ENCODE assay signal across 8 mouse cellular contexts in genomic region chrX:135838521-135839360, GRCm38 (mm10). TPM values are rescaled to one million over a fixed set of nuclear protein-coding genes. Genes with fewer than 3 reads are reported as not detected.
DNase-seq lines count a peak whose midpoint lies in the region; ATAC-seq and TF ChIP-seq lines count a peak whose summit lies in the region.
"Not testable (repeated sequence)": the region's sequence is repeated elsewhere in the genome, so short reads cannot be mapped to it uniquely, and the experiment has no call there.

Gene Gprasp2 (plus strand): TSS chrX:135839034.

- not testable (repeated sequence) for H3K27me3 ChIP-seq in forebrain, embryonic 13.5 days; heart, embryonic 16.5 days (ENCODE audit: control insufficient read depth, insufficient read depth, low read length); kidney, postnatal 0 days (ENCODE audit: insufficient read depth, low read length); limb, embryonic 14.5 days (ENCODE audit: control insufficient read depth, insufficient read depth, low read length); midbrain, embryonic 14.5 days (ENCODE audit: control insufficient read depth, insufficient read depth, low read length); spleen, adult 2 months (ENCODE audit: control insufficient read depth, insufficient read depth, low read length)

- H3K9ac ChIP-seq in forebrain, embryonic 13.5 days: peak within 1 kb of the TSS; percentile 73
- peak within 1 kb of the TSS; percentile 69 for H3K9ac ChIP-seq in heart, embryonic 16.5 days (ENCODE audit: low read length)
- not testable (repeated sequence) for H3K9ac ChIP-seq in kidney, postnatal 0 days (ENCODE audit: low read depth, low read length)
- H3K9ac ChIP-seq in limb, embryonic 14.5 days (ENCODE audit: low read depth, low read length, severe bottlenecking): peak within 1 kb of the TSS; percentile 38
- peak within 1 kb of the TSS; percentile 60 for H3K9ac ChIP-seq in midbrain, embryonic 14.5 days (replicated peaks; ENCODE audit: low read length)

- TF ChIP-seq CTCF in kidney, postnatal 0 days (IDR thresholded peaks at IDR 0.05; ENCODE audit: low read depth); spleen, adult 2 months (IDR thresholded peaks at IDR 0.05; ENCODE audit: extremely low read depth, insufficient read depth, insufficient read length, insufficient replicate concordance): not testable (repeated sequence)

- peak; percentile 79 for DNase-seq in cerebellum, adult 11-12 months
- peak; percentile 29 for DNase-seq in kidney, postnatal 0 days (ENCODE audit: low spot score)
- DNase-seq in limb, embryonic 14.5 days (ENCODE audit: low spot score): peak; percentile 39
- peak; percentile 80 for DNase-seq in midbrain, embryonic 14.5 days
- DNase-seq in spleen, adult 2 months (ENCODE audit: low read depth in 1 of 2, low spot score in 2 of 2): not testable (repeated sequence)

- TF ChIP-seq POLR2A in limb, embryonic 14.5 days (IDR thresholded peaks at IDR 0.05; ENCODE audit: borderline replicate concordance, extremely low read depth, insufficient read depth, insufficient read length); spleen, adult 2 months (IDR thresholded peaks at IDR 0.05; ENCODE audit: low read depth, low read length): not testable (repeated sequence)

- H3K4me2 ChIP-seq in forebrain, embryonic 13.5 days: peak within 1 kb of the TSS; percentile 70
- peak within 1 kb of the TSS; percentile 79 for H3K4me2 ChIP-seq in heart, embryonic 16.5 days (ENCODE audit: low read depth, low read length)
- H3K4me2 ChIP-seq in kidney, postnatal 0 days (ENCODE audit: low read length): peak within 1 kb of the TSS; percentile 69
- peak within 1 kb of the TSS; percentile 57 for H3K4me2 ChIP-seq in limb, embryonic 14.5 days (replicated peaks; ENCODE audit: low read depth, low read length, severe bottlenecking)
- peak within 1 kb of the TSS; percentile 58 for H3K4me2 ChIP-seq in midbrain, embryonic 14.5 days (ENCODE audit: low read length)

- WGBS in forebrain, embryonic 13.5 days: 28% methylated on average over 29 of the region's 32 CpGs
- 13% methylated on average over 17 of the region's 32 CpGs for WGBS in heart, embryonic 16.5 days
- 21% methylated on average over 27 of the region's 32 CpGs for WGBS in kidney, postnatal 0 days
- 26% methylated on average over 21 of the region's 32 CpGs for WGBS in limb, embryonic 14.5 days
- 24% methylated on average over 29 of the region's 32 CpGs for WGBS in midbrain, embryonic 14.5 days
- WGBS in spleen, adult 2 months: 27% methylated on average over 29 of the region's 32 CpGs

- H3K36me3 ChIP-seq in forebrain, embryonic 13.5 days (ENCODE audit: poor library complexity, severe bottlenecking); heart, embryonic 16.5 days (ENCODE audit: control insufficient read depth, insufficient read depth); kidney, postnatal 0 days (ENCODE audit: insufficient read depth, low read length); limb, embryonic 14.5 days (ENCODE audit: control insufficient read depth, insufficient read depth, low read length); midbrain, embryonic 14.5 days (ENCODE audit: control insufficient read depth, insufficient read depth, low read length); spleen, adult 2 months (ENCODE audit: control insufficient read depth, insufficient read depth, low read length): not testable (repeated sequence)

- peak within 1 kb of the TSS; percentile 51 for H3K4me3 ChIP-seq in forebrain, embryonic 13.5 days
- peak within 1 kb of the TSS; percentile 59 for H3K4me3 ChIP-seq in heart, embryonic 16.5 days (ENCODE audit: low read length)
- H3K4me3 ChIP-seq in kidney, postnatal 0 days (replicated peaks; ENCODE audit: low read depth, low read length): peak within 1 kb of the TSS; percentile 41
- H3K4me3 ChIP-seq in limb, embryonic 14.5 days (replicated peaks; ENCODE audit: low read length): peak within 1 kb of the TSS; percentile 47
- peak within 1 kb of the TSS; percentile 51 for H3K4me3 ChIP-seq in midbrain, embryonic 14.5 days (replicated peaks; ENCODE audit: low read depth, low read length)
- H3K4me3 ChIP-seq in spleen, adult 2 months (ENCODE audit: extremely low read depth, insufficient read depth, insufficient read length): peak within 1 kb of the TSS; percentile 23; the same call in 1 of the 2 replicates

- peak within 1 kb of the TSS; percentile 40 for H3K27ac ChIP-seq in forebrain, embryonic 13.5 days
- not testable (repeated sequence) for H3K27ac ChIP-seq in heart, embryonic 16.5 days (ENCODE audit: low read length); kidney, postnatal 0 days; limb, embryonic 14.5 days (replicated peaks; ENCODE audit: low read depth, low read length); spleen, adult 2 months (ENCODE audit: insufficient read depth, low read length)
- H3K27ac ChIP-seq in midbrain, embryonic 14.5 days (replicated peaks; ENCODE audit: low read depth, low read length): peak within 1 kb of the TSS; percentile 78

- H3K4me1 ChIP-seq in forebrain, embryonic 13.5 days; heart, embryonic 16.5 days (ENCODE audit: control insufficient read depth, insufficient read depth, low read length); kidney, postnatal 0 days (replicated peaks; ENCODE audit: insufficient read depth, low read length); limb, embryonic 14.5 days (ENCODE audit: control insufficient read depth, insufficient read depth, low read length); midbrain, embryonic 14.5 days (ENCODE audit: control insufficient read depth, insufficient read depth, low read length); spleen, adult 2 months (ENCODE audit: control insufficient read depth, insufficient read depth, insufficient read length): not testable (repeated sequence)

- peak; percentile 70 for ATAC-seq in CD4-positive, CD25-positive, alpha-beta regulatory T cell, adult 4 months
- peak; percentile 94 for ATAC-seq in forebrain, embryonic 13.5 days
- peak; percentile 82 for ATAC-seq in heart, embryonic 16.5 days (replicated peaks; ENCODE audit: extremely low read depth, insufficient read depth, low FRiP score)
- peak; percentile 86 for ATAC-seq in kidney, postnatal 0 days (replicated peaks; ENCODE audit: low FRiP score, low read depth)
- peak; percentile 93 for ATAC-seq in limb, embryonic 14.5 days (ENCODE audit: low FRiP score, low read depth)
- ATAC-seq in midbrain, embryonic 14.5 days (ENCODE audit: low FRiP score, low TSS enrichment): peak; percentile 91

- H3K9me3 ChIP-seq in forebrain, embryonic 13.5 days (replicated peaks); heart, embryonic 16.5 days (replicated peaks; ENCODE audit: control insufficient read depth, low read length); kidney, postnatal 0 days (replicated peaks; ENCODE audit: low read length); limb, embryonic 14.5 days (ENCODE audit: control insufficient read depth, low read length); midbrain, embryonic 14.5 days (ENCODE audit: control insufficient read depth, low read length): not testable (repeated sequence)

RNA-seq across cellular contexts. Expression of gene Gprasp2, which starts in this region (rescaled TPM):
- polyA plus RNA-seq in CD4-positive, CD25-positive, alpha-beta regulatory T cell, adult 4 months (2017; shearing (Covaris generic)): 10 to 100 TPM in 1 of 2 experiments, 1 to 10 TPM in 1; 9.1 to 13.7 TPM
- polyA plus RNA-seq in forebrain, embryonic 13.5 days (2015; fragmentation: Nextera tagmentation; extraction: Ambion mirVana): 72.6 and 101 TPM in 2 replicates
- 18.3 and 21.0 TPM in 2 replicates for polyA plus RNA-seq in heart, embryonic 16.5 days (2015; fragmentation: Nextera tagmentation; extraction: Ambion mirVana)
- polyA plus RNA-seq in kidney, postnatal 0 days (2015; fragmentation: Nextera tagmentation; extraction: Ambion mirVana): 14.1 and 15.8 TPM in 2 replicates
- 49.3 and 50.5 TPM in 2 replicates for polyA plus RNA-seq in limb, embryonic 14.5 days (2012; rRNA removed)
- 33.1 and 43.0 TPM in 2 replicates for polyA plus RNA-seq in limb, embryonic 14.5 days (2014; fragmentation: Nextera tagmentation; extraction: Ambion mirVana)
- polyA plus RNA-seq in midbrain, embryonic 14.5 days (2014; fragmentation: Nextera tagmentation; extraction: Ambion mirVana): 134 and 181 TPM in 2 replicates
- polyA plus RNA-seq in spleen, adult 2 months (2012; rRNA removed): 1.8 TPM in 2 replicates
